Mouse (Mus musculus): ENCODE measurements around the gene Chst1. TPM values are rescaled to one million over a fixed set of nuclear protein-coding genes. Genes with fewer than 3 reads are reported as not detected.

Chst1 gene
- polyA plus RNA-seq (2014; fragmentation: Illumina TruSeq; extraction: RNeasy Lipid Tissue Mini Kit (QIAGEN cat#74804); ENCODE audit: low read depth, low replicate concordance) = 0.91 TPM

DNA sequence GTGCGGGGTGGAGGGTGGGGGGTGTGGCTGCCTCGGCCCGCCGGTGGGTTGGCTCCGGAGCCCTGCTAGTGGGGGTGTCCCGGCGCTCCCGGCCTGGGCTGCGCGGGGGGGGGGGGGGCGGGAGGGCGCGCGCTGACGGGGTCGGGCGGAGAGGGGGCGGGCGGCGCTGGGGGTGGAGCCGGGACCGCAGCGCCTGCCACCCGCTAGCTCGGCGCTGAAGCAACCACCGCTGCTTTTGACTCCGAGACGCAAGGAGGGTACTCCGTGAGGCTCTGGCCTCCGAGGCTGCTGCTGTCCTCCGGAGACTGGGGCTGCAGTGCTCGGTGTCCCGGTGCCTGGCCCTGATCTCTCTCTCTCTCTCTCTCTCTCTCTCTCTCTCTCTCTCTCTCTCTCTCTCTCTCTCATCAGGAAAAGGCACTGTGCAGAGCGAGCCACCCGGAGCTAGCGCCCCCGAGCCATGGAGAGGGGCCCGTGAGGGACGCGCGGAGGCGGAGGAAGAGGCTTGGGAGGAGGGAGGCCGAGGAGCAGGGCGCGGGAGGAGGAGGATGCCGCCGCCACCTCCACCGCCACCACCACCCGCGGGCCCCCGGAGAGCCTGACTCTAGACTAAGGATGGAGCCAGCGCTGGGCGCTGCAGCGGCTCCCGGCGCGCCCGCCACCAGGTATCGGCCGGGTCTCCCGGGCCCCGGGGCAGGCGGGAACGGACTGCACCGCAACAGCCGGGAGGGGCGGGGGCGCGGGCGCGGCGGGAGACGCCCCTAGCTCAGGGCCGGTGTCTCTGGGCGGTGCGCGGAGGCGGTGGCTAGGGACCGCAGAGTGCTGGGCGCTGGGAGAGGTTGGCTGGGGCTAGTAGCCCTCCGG is at the start of gene Chst1:
Gene Chst1, plus strand, starts transcription at position 221 of the 861 bp plus-strand sequence.

Other genes starting within 250 kb of the Chst1 start
- not detected for gene Pex16, start 225.0 kb upstream of the Chst1 start, polyA plus RNA-seq (2014; fragmentation: Illumina TruSeq; extraction: RNeasy Lipid Tissue Mini Kit (QIAGEN cat#74804); ENCODE audit: low read depth, low replicate concordance)
- gene Large2, start 224.8 kb upstream of the Chst1 start, polyA plus RNA-seq (2014; fragmentation: Illumina TruSeq; extraction: RNeasy Lipid Tissue Mini Kit (QIAGEN cat#74804); ENCODE audit: low read depth, low replicate concordance) = 2.1 TPM
- not detected for gene 1700029I15Rik, start 217.2 kb upstream of the Chst1 start, polyA plus RNA-seq (2014; fragmentation: Illumina TruSeq; extraction: RNeasy Lipid Tissue Mini Kit (QIAGEN cat#74804); ENCODE audit: low read depth, low replicate concordance)
- 0.88 TPM for gene Mapk8ip1, start 198.4 kb upstream of the Chst1 start, polyA plus RNA-seq (2014; fragmentation: Illumina TruSeq; extraction: RNeasy Lipid Tissue Mini Kit (QIAGEN cat#74804); ENCODE audit: low read depth, low replicate concordance)
- 4.0 TPM for gene Cry2, start 165.7 kb upstream of the Chst1 start, polyA plus RNA-seq (2014; fragmentation: Illumina TruSeq; extraction: RNeasy Lipid Tissue Mini Kit (QIAGEN cat#74804); ENCODE audit: low read depth, low replicate concordance)
- 25.0 TPM for gene Slc35c1, start 139.2 kb upstream of the Chst1 start, polyA plus RNA-seq (2014; fragmentation: Illumina TruSeq; extraction: RNeasy Lipid Tissue Mini Kit (QIAGEN cat#74804); ENCODE audit: low read depth, low replicate concordance)